Mouse (Mus musculus): Measurements from ENCODE around the gene Gars.

DNA sequence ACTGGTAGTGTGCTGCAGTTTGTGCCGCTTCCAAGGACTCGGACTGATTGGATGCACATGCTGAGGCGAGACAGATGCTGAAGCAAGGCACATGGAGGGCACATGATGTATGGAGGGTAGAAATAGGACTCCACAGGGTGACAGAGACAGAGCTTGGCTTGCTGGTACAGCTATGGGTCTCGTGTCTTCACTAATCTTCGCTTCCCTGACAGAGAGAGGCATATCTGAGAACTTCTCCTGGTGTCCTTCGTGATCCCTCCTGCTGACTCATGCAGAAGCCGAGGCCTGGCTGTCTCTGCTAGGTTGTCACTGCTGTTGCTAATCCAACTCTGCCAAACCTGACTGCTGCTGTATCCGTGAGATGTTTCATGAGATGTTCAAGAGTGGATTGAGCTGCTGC is 29.4 kb upstream of the Gars start:
- no peak for TF ChIP-seq CTCF (IDR thresholded peaks at IDR 0.05; ENCODE audit: control insufficient read depth, insufficient read depth, insufficient replicate concordance, low read depth, low read length)
- TF ChIP-seq POLR2A (IDR thresholded peaks at IDR 0.05; ENCODE audit: control insufficient read depth, low read depth, low read length) = no peak

All from testis, adult 2 months (tissue).